Mouse (Mus musculus) testis, adult 2 months (tissue): ENCODE measurements around the gene Wdr45b.

Experiments used
- CTCF ChIP-seq: fragments of 200-500 bp; IDR thresholded peaks from 2 replicates; pipeline ENCODE4 v1.5.1; 2012; ENCODE audit warnings: low read depth, mild to moderate bottlenecking, inconsistent platforms, low read length, moderate library complexity; ENCODE audit not compliant: control insufficient read depth, insufficient read depth, insufficient replicate concordance
- POLR2A ChIP-seq: fragments of 200-500 bp; IDR thresholded peaks from 2 replicates; pipeline ENCODE4 v1.6.1; 2012; ENCODE audit warnings: low read depth, mild to moderate bottlenecking, inconsistent platforms, low read length, moderate library complexity; ENCODE audit not compliant: control insufficient read depth

GRCm38 (mm10) chr11:121339647-121340046, 14.6 kb downstream of the Wdr45b start:
- TF ChIP-seq POLR2A (no peak), CTCF (no peak)
